Mouse (Mus musculus) midbrain, embryonic 13.5 days (tissue): ENCODE data around the gene Tatdn2. TPM values are rescaled to one million over a fixed set of nuclear protein-coding genes. Genes with fewer than 3 reads are reported as not detected.

ENCODE experiments used
- ATAC-seq: fragments of 200-750 bp; cut with Nextera tagmentation; 2 replicates; pipeline ENCODE4 v1.8.0; 2017; ENCODE audit warnings: mild to moderate bottlenecking, moderate TSS enrichment, moderate library complexity
- H3K27ac ChIP-seq: fragments of 300-500 bp; sonication (generic); 2 replicates; pipeline ENCODE4 v1.5.1; 2015; ENCODE audit warnings: inconsistent platforms, mild to moderate bottlenecking, moderate library complexity
- H3K27me3 ChIP-seq: fragments of 300-500 bp; sonication (generic); 2 replicates; pipeline ENCODE4 v1.6.1; 2015; ENCODE audit warnings: mild to moderate bottlenecking, inconsistent platforms
- H3K36me3 ChIP-seq: fragments of 300-500 bp; sonication (generic); 2 replicates; pipeline ENCODE4 v1.6.1; 2015; ENCODE audit warnings: mild to moderate bottlenecking, inconsistent platforms
- H3K4me1 ChIP-seq: fragments of 300-500 bp; sonication (generic); replicated peaks from 2 replicates; pipeline ENCODE4 v1.6.1; 2015; ENCODE audit warnings: inconsistent platforms
- H3K4me2 ChIP-seq: fragments of 300-500 bp; sonication (generic); replicated peaks from 2 replicates; pipeline ENCODE4 v1.6.1; 2015; ENCODE audit warnings: moderate library complexity, mild to moderate bottlenecking, inconsistent platforms
- H3K4me3 ChIP-seq: fragments of 300-500 bp; sonication (generic); replicated peaks from 2 replicates; pipeline ENCODE4 v1.5.1; 2015; ENCODE audit warnings: mild to moderate bottlenecking, inconsistent platforms
- H3K9ac ChIP-seq: fragments of 300-500 bp; sonication (generic); replicated peaks from 2 replicates; pipeline ENCODE4 v1.6.1; 2015; ENCODE audit warnings: mild to moderate bottlenecking, inconsistent platforms
- H3K9me3 ChIP-seq: fragments of 300-500 bp; sonication (generic); 2 replicates; pipeline ENCODE4 v1.6.1; 2016; ENCODE audit warnings: mild to moderate bottlenecking, inconsistent platforms
- WGBS: fragments of 180-500 bp; shearing (Covaris S2); methylation state at CpG from one replicate; pipeline ENCODE4 v1.1.7; 2015; 5-methylcytosine and 5-hydroxymethylcytosine counted together
- polyA plus RNA-seq: library from polyadenylated mRNA; unstranded; fragments of >200 nt; fragmentation: Nextera tagmentation; extraction: Ambion mirVana; gene quantifications from 2 replicates; pipeline ENCODE4 v1.2.1, GENCODE M21; 2015

Tatdn2 gene
- polyA plus RNA-seq = 0.93 and 1.0 TPM in 2 replicates

- peaks cover 9% of the 10 kb centered on the region for H3K36me3 ChIP-seq
- WGBS = under 1% methylated on average over 58 of the region's 58 CpGs
- peak; percentile 100 for ATAC-seq
- H3K9ac ChIP-seq = peak within 1 kb of the TSS; percentile 84
- no peaks in the 10 kb centered on the region for H3K9me3 ChIP-seq
- H3K4me2 ChIP-seq = peak within 1 kb of the TSS; percentile 98
- H3K27ac ChIP-seq = peak within 1 kb of the TSS; percentile 85
- peak within 1 kb of the TSS; percentile 93 for H3K4me3 ChIP-seq
- H3K4me1 ChIP-seq = peaks cover 33% of the 10 kb centered on the region
- H3K27me3 ChIP-seq = no peaks in the 10 kb centered on the region
Observed at GRCm38 (mm10) chr6:113696582-113697221, at the start of gene Tatdn2. Tatdn2 (plus strand) TSS chr6:113697050.

DNA sequence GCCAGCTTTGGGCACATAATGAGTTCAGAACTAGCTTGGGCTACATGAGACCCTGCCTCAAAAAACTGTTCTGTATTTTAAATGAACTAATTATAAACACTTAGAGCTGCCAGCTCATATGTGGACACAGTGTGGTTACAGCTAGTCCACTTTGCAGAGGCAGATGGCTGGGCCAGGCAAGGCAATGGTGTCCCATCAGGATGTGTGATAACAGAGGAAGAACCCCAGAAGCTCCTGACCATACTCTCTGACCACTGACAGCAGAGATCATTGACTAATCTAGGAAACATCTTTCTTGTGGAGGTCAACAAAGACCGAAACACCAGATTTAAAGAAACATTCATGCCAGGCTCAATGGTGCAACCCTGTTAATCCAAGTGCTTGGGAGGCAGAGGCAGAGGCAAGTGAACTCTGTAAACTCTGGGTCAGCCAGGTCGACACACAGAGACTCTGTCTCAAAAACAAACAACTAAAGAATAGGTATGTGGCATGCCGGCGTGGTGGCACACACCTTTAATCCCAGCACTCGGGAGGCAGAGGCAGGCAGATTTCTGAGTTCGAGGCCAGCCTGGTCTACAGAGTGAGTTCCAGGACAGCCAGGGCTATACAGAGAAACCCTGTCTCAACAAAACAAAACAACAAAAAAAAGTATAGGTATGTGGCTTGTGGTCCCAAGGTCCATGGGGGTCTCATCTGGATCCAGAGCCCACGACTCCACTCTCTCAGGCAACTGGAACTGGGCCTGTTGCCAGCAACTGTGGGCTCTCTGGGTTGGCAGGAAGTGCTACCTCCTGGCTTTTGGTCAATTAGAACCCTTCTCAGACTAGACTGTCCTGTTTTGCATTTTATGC, 47.3 kb upstream of the Tatdn2 start:
- no peak overlapping the region for H3K4me3 ChIP-seq
- H3K36me3 ChIP-seq = no peaks in the 10 kb centered on the region
- H3K4me2 ChIP-seq = no peak overlapping the region
- no peaks in the 10 kb centered on the region for H3K9me3 ChIP-seq
- no peak overlapping the region for H3K9ac ChIP-seq
- ATAC-seq = no peak
- no peak overlapping the region for H3K27ac ChIP-seq
- H3K4me1 ChIP-seq = no peaks in the 10 kb centered on the region
- H3K27me3 ChIP-seq = no peaks in the 10 kb centered on the region
- whole genome bisulfite sequencing = 87% methylated on average over 7 of the region's 7 CpGs

DNA sequence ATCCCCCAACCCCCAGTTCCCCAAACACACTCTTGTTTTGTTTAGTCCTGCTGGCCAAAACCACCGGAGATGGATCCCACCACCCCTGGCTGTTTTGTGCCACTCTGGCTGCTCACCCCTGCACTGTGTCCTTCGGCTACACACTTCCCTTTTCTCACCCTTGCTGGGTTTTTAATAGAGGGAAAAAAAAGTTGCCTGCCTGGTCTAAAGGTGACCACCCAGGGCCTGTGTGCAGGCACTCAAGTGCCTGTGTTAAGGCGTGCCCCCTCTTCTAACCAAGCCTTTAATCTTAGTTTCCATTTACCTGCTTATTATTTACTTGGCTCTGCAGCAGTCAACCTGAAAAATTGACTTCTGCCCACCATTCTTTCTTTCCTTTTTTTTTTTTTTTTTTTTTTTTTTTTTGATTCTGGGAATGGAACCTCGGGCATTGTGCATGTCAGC, 46.6 kb upstream of the Tatdn2 start:
- Histone ChIP-seq H3K4me1 (no peaks in the 10 kb centered on the region), H3K27ac (no peak overlapping the region), H3K36me3 (no peaks in the 10 kb centered on the region), H3K9me3 (no peaks in the 10 kb centered on the region), H3K4me3 (no peak overlapping the region), H3K9ac (no peak overlapping the region), H3K4me2 (no peak overlapping the region), H3K27me3 (no peaks in the 10 kb centered on the region)
- WGBS = 79% methylated on average over 4 of the region's 4 CpGs
- ATAC-seq = no peak

- no peaks in the 10 kb centered on the region for H3K9me3 ChIP-seq
- H3K4me3 ChIP-seq = no peak overlapping the region
- H3K27me3 ChIP-seq = no peaks in the 10 kb centered on the region
- H3K36me3 ChIP-seq = no peaks in the 10 kb centered on the region
- H3K4me2 ChIP-seq = no peak overlapping the region
- no peaks in the 10 kb centered on the region for H3K4me1 ChIP-seq
- 63% methylated on average over 3 of the region's 3 CpGs for WGBS
- ATAC-seq = no peak
- H3K27ac ChIP-seq = no peak overlapping the region
- no peak overlapping the region for H3K9ac ChIP-seq
Observed at GRCm38 (mm10) chr6:113651626-113652025, 45.2 kb upstream of the Tatdn2 start.

GRCm38 (mm10) chr6:113653551-113653950, 43.3 kb upstream of the Tatdn2 start:
- Histone ChIP-seq H3K36me3 (no peaks in the 10 kb centered on the region), H3K9ac (no peak overlapping the region), H3K4me2 (no peak overlapping the region), H3K4me3 (no peak overlapping the region), H3K9me3 (no peaks in the 10 kb centered on the region), H3K27ac (no peak overlapping the region), H3K27me3 (no peaks in the 10 kb centered on the region), H3K4me1 (no peaks in the 10 kb centered on the region)
- WGBS = 92% methylated on average over 7 of the region's 7 CpGs
- no peak for ATAC-seq

- 86% methylated on average over 8 of the region's 8 CpGs for WGBS
- Histone ChIP-seq H3K4me1 (no peaks in the 10 kb centered on the region), H3K9me3 (no peaks in the 10 kb centered on the region), H3K27ac (no peak overlapping the region), H3K4me3 (no peak overlapping the region), H3K9ac (no peak overlapping the region), H3K36me3 (no peaks in the 10 kb centered on the region), H3K4me2 (no peak overlapping the region), H3K27me3 (no peaks in the 10 kb centered on the region)
- ATAC-seq = no peak
Observed at GRCm38 (mm10) chr6:113654102-113654501, 42.7 kb upstream of the Tatdn2 start.

DNA sequence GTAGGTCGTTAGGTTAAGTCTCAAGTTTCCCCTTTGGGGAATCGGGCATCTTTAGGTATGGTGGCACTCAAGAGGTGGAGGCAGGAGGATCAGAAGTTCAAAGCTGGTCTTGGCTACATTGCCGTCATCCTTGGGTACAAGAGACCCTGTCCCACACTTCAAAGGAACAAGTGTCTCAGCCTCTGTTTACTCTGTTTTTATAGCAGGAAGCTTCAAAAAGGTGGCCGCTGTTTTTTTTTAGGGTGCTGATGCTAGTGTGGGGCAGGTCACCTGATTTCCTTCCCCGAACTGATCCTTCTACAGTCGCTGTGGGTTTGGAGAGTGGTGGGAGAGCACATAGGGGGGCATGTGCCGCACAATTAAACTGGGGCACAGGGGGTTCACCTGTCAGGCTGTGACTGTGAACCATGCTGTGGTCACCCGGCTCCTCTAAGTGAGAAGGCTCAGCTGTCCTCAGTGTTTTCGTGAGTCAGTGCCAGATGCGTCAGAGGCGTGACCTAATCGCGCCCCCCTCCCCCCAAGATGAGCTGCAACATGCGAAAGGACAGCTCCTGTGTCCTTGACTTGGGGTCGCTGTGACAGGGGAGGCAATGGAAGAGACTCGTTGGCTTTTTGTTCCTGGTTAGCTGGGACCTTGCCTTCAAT, 42.0 kb upstream of the Tatdn2 start:
- no peak overlapping the region for H3K9ac ChIP-seq
- 87% methylated on average over 16 of the region's 16 CpGs for WGBS
- ATAC-seq = no peak
- no peak overlapping the region for H3K27ac ChIP-seq
- H3K36me3 ChIP-seq = no peaks in the 10 kb centered on the region
- no peak overlapping the region for H3K4me2 ChIP-seq
- no peaks in the 10 kb centered on the region for H3K9me3 ChIP-seq
- H3K27me3 ChIP-seq = no peaks in the 10 kb centered on the region
- no peaks in the 10 kb centered on the region for H3K4me1 ChIP-seq
- H3K4me3 ChIP-seq = no peak overlapping the region

- H3K27ac ChIP-seq = no peak overlapping the region
- H3K9me3 ChIP-seq = no peaks in the 10 kb centered on the region
- no peak overlapping the region for H3K4me3 ChIP-seq
- H3K4me2 ChIP-seq = no peak overlapping the region
- 87% methylated on average over 3 of the region's 3 CpGs for WGBS
- ATAC-seq = no peak
- no peaks in the 10 kb centered on the region for H3K27me3 ChIP-seq
- no peak overlapping the region for H3K9ac ChIP-seq
- H3K36me3 ChIP-seq = no peaks in the 10 kb centered on the region
- H3K4me1 ChIP-seq = no peaks in the 10 kb centered on the region
Observed at GRCm38 (mm10) chr6:113655475-113655874, 41.4 kb upstream of the Tatdn2 start.

DNA sequence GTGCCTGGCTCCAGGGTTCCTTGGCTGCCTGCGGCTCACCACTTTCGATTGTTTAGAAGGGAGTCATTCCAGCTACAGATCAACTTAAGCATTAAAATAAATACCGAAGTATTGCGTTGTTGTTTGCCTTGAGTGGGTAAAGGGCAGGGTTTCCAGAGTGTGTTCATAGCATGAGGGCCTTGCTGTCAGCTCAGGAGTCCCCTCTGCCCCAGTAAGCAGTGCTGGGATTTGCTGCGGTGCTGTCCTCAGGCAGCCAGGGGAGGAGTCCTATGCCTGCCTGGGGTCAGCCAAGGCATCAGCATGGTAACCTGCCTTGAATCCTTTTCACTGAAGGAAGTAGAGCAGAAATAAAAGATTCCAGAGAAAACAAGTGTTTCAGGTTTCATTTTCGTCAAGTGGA, 40.0 kb upstream of the Tatdn2 start:
- H3K4me3 ChIP-seq = no peak overlapping the region
- H3K36me3 ChIP-seq = no peaks in the 10 kb centered on the region
- H3K9ac ChIP-seq = no peak overlapping the region
- H3K27ac ChIP-seq = no peak overlapping the region
- no peak for ATAC-seq
- H3K9me3 ChIP-seq = no peaks in the 10 kb centered on the region
- WGBS = 82% methylated on average over 6 of the region's 6 CpGs
- H3K4me1 ChIP-seq = 0 out of 2 replicates have a peak, but pooled peaks cover 3% of the 10 kb centered on the region
- H3K27me3 ChIP-seq = no peaks in the 10 kb centered on the region
- H3K4me2 ChIP-seq = no peak overlapping the region

- ATAC-seq = no peak
- H3K4me3 ChIP-seq = no peak overlapping the region
- no peaks in the 10 kb centered on the region for H3K9me3 ChIP-seq
- no peaks in the 10 kb centered on the region for H3K27me3 ChIP-seq
- WGBS = 63% methylated on average over 3 of the region's 3 CpGs
- no peak overlapping the region for H3K9ac ChIP-seq
- no peak overlapping the region for H3K4me2 ChIP-seq
- H3K27ac ChIP-seq = no peak overlapping the region
- H3K4me1 ChIP-seq = 0 out of 2 replicates have a peak, but pooled peaks cover 3% of the 10 kb centered on the region
- no peaks in the 10 kb centered on the region for H3K36me3 ChIP-seq
Observed at GRCm38 (mm10) chr6:113658226-113658625, 38.6 kb upstream of the Tatdn2 start.

DNA sequence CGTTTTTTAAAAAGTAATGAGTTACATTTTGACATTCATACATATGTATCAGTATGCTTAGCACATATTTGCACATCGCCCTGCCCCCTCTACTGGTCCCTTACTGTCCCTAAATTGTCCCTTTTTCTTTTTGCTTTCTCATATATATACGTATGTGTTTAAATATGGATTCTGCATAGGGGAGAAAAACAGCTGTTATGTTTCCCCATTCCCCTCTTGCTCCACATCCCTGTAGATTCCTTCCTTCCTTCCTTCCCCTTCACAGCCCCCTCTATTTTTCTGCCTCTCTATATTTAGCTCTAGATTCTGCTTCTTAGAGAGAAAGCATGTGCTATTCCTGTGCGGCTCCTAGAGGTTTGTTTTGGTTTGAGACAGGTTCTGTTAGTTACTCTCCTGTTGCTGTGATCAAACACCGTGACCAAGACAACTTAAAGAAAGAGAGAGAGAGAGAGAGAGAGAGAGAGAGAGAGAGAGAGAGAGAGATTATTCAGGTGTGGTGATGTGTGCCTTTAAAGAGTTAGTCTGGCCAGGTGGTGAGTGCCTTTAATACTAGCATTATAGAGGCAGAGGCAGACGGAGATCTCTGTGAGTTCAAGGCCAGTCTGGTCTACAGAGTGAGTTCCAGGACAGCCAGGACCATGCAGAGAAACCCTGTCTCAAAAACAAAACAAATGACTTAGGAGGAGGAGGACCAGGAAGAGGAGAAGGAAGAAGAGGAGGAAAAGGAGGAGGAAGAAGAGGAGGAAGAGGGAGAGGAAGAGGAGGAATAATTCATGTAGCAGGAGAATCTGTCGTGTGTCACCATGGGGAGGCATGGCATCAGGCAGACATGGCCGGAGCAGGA, 37.0 kb upstream of the Tatdn2 start:
- Histone ChIP-seq H3K9ac (no peak overlapping the region), H3K4me3 (no peak overlapping the region), H3K36me3 (no peaks in the 10 kb centered on the region), H3K9me3 (no peaks in the 10 kb centered on the region), H3K4me1 (0 out of 2 replicates have a peak, but pooled peaks cover 3% of the 10 kb centered on the region), H3K27me3 (no peaks in the 10 kb centered on the region), H3K4me2 (no peak overlapping the region), H3K27ac (no peak overlapping the region)
- ATAC-seq = no peak
- 78% methylated on average over 8 of the region's 8 CpGs for WGBS
